Mouse (Mus musculus) hindbrain, embryonic 15.5 days (tissue): ENCODE results near the gene St8sia1. TPM values are rescaled to one million over a fixed set of nuclear protein-coding genes. Genes with fewer than 3 reads are reported as not detected.

ENCODE experiments used
- ATAC-seq: fragments of 200-750 bp; cut with Nextera tagmentation; 2 replicates; pipeline ENCODE4 v1.8.0; 2017; ENCODE audit warnings: low read depth, moderate number of reproducible peaks, moderate TSS enrichment; ENCODE audit not compliant: low FRiP score
- H3K27ac ChIP-seq: fragments of 300-500 bp; sonication (generic); replicated peaks from 2 replicates; pipeline ENCODE4 v1.5.1; 2015; ENCODE audit warnings: mild to moderate bottlenecking, inconsistent platforms
- H3K27me3 ChIP-seq: fragments of 300-500 bp; sonication (generic); 2 replicates; pipeline ENCODE4 v1.6.1; 2015; ENCODE audit warnings: control low read depth, inconsistent platforms
- H3K36me3 ChIP-seq: fragments of 300-500 bp; sonication (generic); 2 replicates; pipeline ENCODE4 v1.6.1; 2015; ENCODE audit warnings: control low read depth, inconsistent platforms
- H3K4me1 ChIP-seq: fragments of 300-500 bp; sonication (generic); replicated peaks from 2 replicates; pipeline ENCODE4 v1.6.1; 2015; ENCODE audit warnings: control low read depth, inconsistent platforms
- H3K4me2 ChIP-seq: fragments of 300-500 bp; sonication (generic); 2 replicates; pipeline ENCODE4 v1.6.1; 2015; ENCODE audit warnings: moderate library complexity, mild to moderate bottlenecking, inconsistent platforms
- H3K4me3 ChIP-seq: fragments of 300-500 bp; sonication (generic); 2 replicates; pipeline ENCODE4 v1.5.1; 2015; ENCODE audit warnings: mild to moderate bottlenecking, inconsistent platforms
- H3K9ac ChIP-seq: fragments of 300-500 bp; sonication (generic); 2 replicates; pipeline ENCODE4 v1.6.1; 2015; ENCODE audit warnings: inconsistent platforms
- H3K9me3 ChIP-seq: fragments of 300-500 bp; sonication (generic); 2 replicates; pipeline ENCODE4 v1.6.1; 2016; ENCODE audit warnings: control low read depth, inconsistent platforms
- WGBS: fragments of 180-500 bp; shearing (Covaris S2); methylation state at CpG from one replicate; pipeline ENCODE4 v1.1.7; 2015; 5-methylcytosine and 5-hydroxymethylcytosine counted together
- polyA plus RNA-seq: library from polyadenylated mRNA; unstranded; fragments of >200 nt; fragmentation: Nextera tagmentation; extraction: Ambion mirVana; gene quantifications from 2 replicates; pipeline ENCODE4 v1.2.1, GENCODE M21; 2015

St8sia1 gene
- polyA plus RNA-seq, 1 experiment from 2014 or later, result 7.0 TPM

- Histone ChIP-seq H3K27ac (no peak overlapping the region), H3K4me3 (no peak overlapping the region), H3K4me2 (no peak overlapping the region), H3K9me3 (no peaks in the 10 kb centered on the region), H3K4me1 (peaks cover 18% of the 10 kb centered on the region), H3K36me3 (no peaks in the 10 kb centered on the region), H3K9ac (no peak overlapping the region), H3K27me3 (no peaks in the 10 kb centered on the region)
- WGBS, result 61% methylated on average over 7 of the region's 7 CpGs
- no peak for ATAC-seq
Measured at GRCm38 (mm10) chr6:142781286-142781685, 183.0 kb downstream of the St8sia1 start.

DNA sequence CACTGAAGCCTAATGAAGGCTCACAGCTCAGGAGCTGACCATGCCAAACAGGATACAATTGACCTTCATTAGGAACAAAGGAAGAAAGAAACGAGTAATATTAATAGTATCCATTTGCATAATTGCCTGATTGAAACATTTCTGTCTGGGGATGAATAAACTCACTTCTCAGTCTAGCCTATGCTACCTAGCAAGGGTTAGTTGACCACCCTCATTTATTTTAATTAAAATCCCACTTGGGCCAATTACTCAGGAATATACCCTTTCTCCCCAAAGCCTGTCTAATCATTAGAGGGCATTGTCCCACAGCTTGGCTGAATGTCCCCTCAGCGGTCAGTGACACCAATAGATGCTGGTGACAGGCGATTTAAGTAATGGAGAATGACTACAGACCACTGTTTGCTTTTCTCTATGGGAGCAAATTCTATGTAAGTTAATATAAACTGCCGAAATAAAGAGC is 183.6 kb downstream of the St8sia1 start:
- no peaks in the 10 kb centered on the region for H3K27me3 ChIP-seq
- ATAC-seq, result no peak
- no peak overlapping the region for H3K9ac ChIP-seq
- 51% methylated on average over 4 of the region's 4 CpGs for WGBS
- no peaks in the 10 kb centered on the region for H3K36me3 ChIP-seq
- no peaks in the 10 kb centered on the region for H3K9me3 ChIP-seq
- H3K4me3 ChIP-seq, result no peak overlapping the region
- H3K27ac ChIP-seq, result no peak overlapping the region
- no peak overlapping the region for H3K4me2 ChIP-seq
- H3K4me1 ChIP-seq, result peaks cover 18% of the 10 kb centered on the region

DNA sequence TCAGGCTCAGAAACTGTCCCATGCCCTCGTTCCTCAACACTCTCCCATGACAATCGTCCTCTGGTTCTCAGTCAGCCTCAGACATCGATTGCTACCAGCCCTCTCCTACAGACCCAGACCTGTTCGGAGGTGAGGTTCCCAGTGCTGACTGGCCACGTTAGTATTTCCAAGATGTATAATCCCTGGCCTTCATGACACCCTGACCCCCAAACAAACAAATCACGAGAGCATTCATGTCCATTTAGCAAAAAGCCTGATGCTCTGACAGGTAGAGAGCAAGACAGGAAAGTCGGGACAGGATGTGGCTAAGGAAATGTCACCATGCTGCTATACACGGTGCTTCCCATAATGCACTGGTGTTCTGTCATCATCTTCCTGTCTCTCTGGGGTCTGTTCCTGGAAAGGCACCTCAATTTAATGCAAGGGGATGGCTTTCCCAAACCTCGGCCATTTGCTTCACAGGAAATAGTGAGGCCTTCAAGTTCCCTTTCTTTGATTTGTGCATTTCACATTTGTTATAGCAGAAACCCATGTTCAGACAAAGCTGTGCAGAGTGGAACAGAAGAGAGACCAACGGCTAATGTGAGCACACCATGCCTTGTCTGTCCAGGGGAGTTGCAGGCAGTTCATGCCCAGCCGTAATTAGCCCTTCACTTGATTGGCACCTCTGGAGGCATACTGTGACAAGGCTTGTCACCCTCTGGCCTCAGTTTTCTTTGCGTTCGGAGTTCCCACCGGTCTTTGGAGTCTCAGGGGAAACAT is 184.3 kb downstream of the St8sia1 start:
- no peak overlapping the region for H3K27ac ChIP-seq
- H3K36me3 ChIP-seq, result no peaks in the 10 kb centered on the region; the same call in 1 of the 2 replicates
- H3K9ac ChIP-seq, result no peak overlapping the region
- no peaks in the 10 kb centered on the region for H3K27me3 ChIP-seq
- H3K4me3 ChIP-seq, result no peak overlapping the region
- H3K4me1 ChIP-seq, result peaks cover 18% of the 10 kb centered on the region
- 60% methylated on average over 14 of the region's 14 CpGs for WGBS
- no peak overlapping the region for H3K4me2 ChIP-seq
- H3K9me3 ChIP-seq, result no peaks in the 10 kb centered on the region
- ATAC-seq, result peak; percentile 27; the same call in 1 of the 2 replicates

GRCm38 (mm10) chr6:142779045-142779811 is 185.0 kb downstream of the St8sia1 start:
- peaks cover 4% of the 10 kb centered on the region; the same call in 1 of the 2 replicates for H3K36me3 ChIP-seq
- ATAC-seq, result peak; percentile 58

DNA sequence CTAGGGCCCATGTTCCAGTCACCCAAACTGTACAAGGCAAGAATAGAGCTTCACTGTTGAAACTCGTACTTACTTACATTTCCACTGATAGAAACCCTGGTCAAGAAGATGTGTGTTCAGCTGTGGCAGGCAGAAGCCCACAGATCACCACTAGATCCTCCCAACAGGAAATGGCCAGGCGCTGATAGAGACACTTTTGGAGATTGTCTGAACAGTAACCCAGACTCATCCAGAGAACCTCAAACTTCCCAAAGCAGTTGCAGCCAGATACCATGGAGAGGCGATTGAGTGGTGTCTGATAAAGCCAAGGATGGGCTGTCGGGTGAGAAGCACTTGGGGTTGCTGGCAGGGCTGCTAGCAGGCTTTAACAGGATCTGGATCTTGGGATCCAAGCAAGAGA is 187.3 kb downstream of the St8sia1 start:
- Histone ChIP-seq H3K27me3 (no peaks in the 10 kb centered on the region), H3K36me3 (peaks cover 27% of the 10 kb centered on the region), H3K4me1 (peaks cover 18% of the 10 kb centered on the region), H3K4me3 (no peak overlapping the region), H3K9ac (no peak overlapping the region), H3K9me3 (no peaks in the 10 kb centered on the region), H3K27ac (no peak overlapping the region), H3K4me2 (no peak overlapping the region)
- 76% methylated on average over 4 of the region's 4 CpGs for WGBS
- ATAC-seq, result no peak

More at GRCm38 (mm10) chr6:142779045-142779811, 185.0 kb downstream of the St8sia1 start:
- H3K4me1 ChIP-seq, result peaks cover 18% of the 10 kb centered on the region
- no peaks in the 10 kb centered on the region for H3K9me3 ChIP-seq
- H3K4me2 ChIP-seq, result no peak overlapping the region
- H3K27ac ChIP-seq, result no peak overlapping the region
- no peaks in the 10 kb centered on the region for H3K27me3 ChIP-seq
- H3K9ac ChIP-seq, result no peak overlapping the region
- WGBS, result 46% methylated on average over 11 of the region's 11 CpGs
- H3K4me3 ChIP-seq, result no peak overlapping the region

- no peak overlapping the region for H3K9ac ChIP-seq
- no peaks in the 10 kb centered on the region for H3K27me3 ChIP-seq
- peaks cover 51% of the 10 kb centered on the region for H3K36me3 ChIP-seq
- no peak overlapping the region for H3K4me3 ChIP-seq
- no peaks in the 10 kb centered on the region for H3K4me1 ChIP-seq
- H3K27ac ChIP-seq, result no peak overlapping the region
- no peak for ATAC-seq
- 91% methylated on average over 5 of the region's 5 CpGs for WGBS
- H3K9me3 ChIP-seq, result no peaks in the 10 kb centered on the region
- no peak overlapping the region for H3K4me2 ChIP-seq
Measured at GRCm38 (mm10) chr6:142773566-142773965, 190.7 kb downstream of the St8sia1 start.

GRCm38 (mm10) chr6:142771643-142772042 is 192.6 kb downstream of the St8sia1 start:
- peaks cover 69% of the 10 kb centered on the region for H3K36me3 ChIP-seq
- H3K4me3 ChIP-seq, result no peak overlapping the region
- ATAC-seq, result no peak
- H3K9me3 ChIP-seq, result no peaks in the 10 kb centered on the region
- H3K27ac ChIP-seq, result no peak overlapping the region
- H3K9ac ChIP-seq, result no peak overlapping the region
- H3K4me2 ChIP-seq, result no peak overlapping the region
- H3K27me3 ChIP-seq, result no peaks in the 10 kb centered on the region
- no peaks in the 10 kb centered on the region for H3K4me1 ChIP-seq
- WGBS, result 97% methylated on average over 4 of the region's 4 CpGs

Other genes with a start within 250 kb of the St8sia1 start
- gene Cmas, start 207.8 kb downstream of the St8sia1 start, polyA plus RNA-seq, result 185 and 188 TPM in 2 replicates
- gene Sult6b2, start 159.9 kb downstream of the St8sia1 start, polyA plus RNA-seq, result 0.30 TPM in 1 of 2 replicates, not detected in the other
- gene C2cd5, start 135.7 kb upstream of the St8sia1 start, polyA plus RNA-seq, result 43.1 and 43.4 TPM in 2 replicates
- gene Etnk1, start 202.8 kb upstream of the St8sia1 start, polyA plus RNA-seq, result 43.8 and 46.4 TPM in 2 replicates